Mouse (Mus musculus): ENCODE results near the gene Olfr1107. TPM values are rescaled to one million over a fixed set of nuclear protein-coding genes. Genes with fewer than 3 reads are reported as not detected.

Olfr1107 gene
- polyA plus RNA-seq (2015; fragmentation: Nextera tagmentation; extraction: Ambion mirVana) = not detected in 2 replicates

GRCm38 (mm10) chr2:87075717-87076116 is at the start of gene Olfr1107:
TSS of gene Olfr1107 (minus strand) at chr2:87075817.
- no peak for DNase-seq
- no peak within 1 kb of the TSS for H3K27ac ChIP-seq
- no peak within 1 kb of the TSS for H3K9ac ChIP-seq
- H3K36me3 ChIP-seq = no peaks in the 10 kb centered on the region
- no peak within 1 kb of the TSS for H3K4me3 ChIP-seq (replicated peaks)
- no peaks in the 10 kb centered on the region for H3K9me3 ChIP-seq (replicated peaks)
- 38% methylated on average over 1 of the region's 1 CpGs for whole genome bisulfite sequencing (ENCODE audit: insufficient replicate concordance)
- H3K4me1 ChIP-seq (replicated peaks) = no peaks in the 10 kb centered on the region
- no peaks in the 10 kb centered on the region for H3K27me3 ChIP-seq
- H3K4me2 ChIP-seq = no peak within 1 kb of the TSS
- ATAC-seq (ENCODE audit: low read depth) = no peak

GRCm38 (mm10) chr2:87114467-87114866 is 38.9 kb upstream of the Olfr1107 start, which contains the start of gene Olfr259:
TSS of gene Olfr259 (minus strand) at chr2:87114567.
- H3K9me3 ChIP-seq (replicated peaks) = no peaks in the 10 kb centered on the region
- H3K9ac ChIP-seq = no peak within 1 kb of the TSS
- no peak within 1 kb of the TSS for H3K4me2 ChIP-seq
- DNase-seq = no peak
- ATAC-seq (ENCODE audit: low read depth) = no peak
- no peaks in the 10 kb centered on the region for H3K36me3 ChIP-seq
- H3K4me1 ChIP-seq (replicated peaks) = no peaks in the 10 kb centered on the region
- H3K4me3 ChIP-seq (replicated peaks) = no peak within 1 kb of the TSS
- H3K27me3 ChIP-seq = no peaks in the 10 kb centered on the region
- no peak within 1 kb of the TSS for H3K27ac ChIP-seq

DNA sequence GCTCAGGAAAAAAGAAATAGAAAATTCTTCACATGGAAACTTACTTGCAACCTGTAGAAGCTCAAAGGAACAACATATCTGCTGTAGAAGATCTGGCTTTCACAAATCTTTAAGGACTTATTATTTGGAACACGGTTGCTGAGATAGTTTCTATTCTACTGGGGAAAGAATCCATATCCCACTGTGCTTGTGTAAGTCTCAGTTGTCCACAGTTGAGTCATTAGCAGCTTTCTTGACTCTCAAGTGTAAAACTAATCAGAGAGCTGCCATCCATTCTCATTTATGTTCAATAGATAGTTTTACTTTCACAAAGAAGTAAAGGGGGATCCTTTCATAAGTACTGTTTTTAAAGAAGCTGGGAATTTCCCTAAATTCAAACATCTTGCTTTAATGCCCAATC is 20.3 kb upstream of the Olfr1107 start, which contains the start of gene Olfr1109:
Gene Olfr1109 (minus strand): TSS at position 101 of the 400 bp plus-strand sequence.
- H3K4me2 ChIP-seq = no peak within 1 kb of the TSS
- no peaks in the 10 kb centered on the region for H3K36me3 ChIP-seq
- H3K9ac ChIP-seq = no peak within 1 kb of the TSS
- H3K27me3 ChIP-seq = no peaks in the 10 kb centered on the region
- 50% methylated on average over 1 of the region's 1 CpGs for WGBS (ENCODE audit: insufficient replicate concordance)
- ATAC-seq (ENCODE audit: low read depth) (no peak), DNase-seq (no peak)
- no peaks in the 10 kb centered on the region for H3K4me1 ChIP-seq (replicated peaks)
- H3K4me3 ChIP-seq (replicated peaks) = no peak within 1 kb of the TSS
- no peak within 1 kb of the TSS for H3K27ac ChIP-seq
- no peaks in the 10 kb centered on the region for H3K9me3 ChIP-seq (replicated peaks)

DNA sequence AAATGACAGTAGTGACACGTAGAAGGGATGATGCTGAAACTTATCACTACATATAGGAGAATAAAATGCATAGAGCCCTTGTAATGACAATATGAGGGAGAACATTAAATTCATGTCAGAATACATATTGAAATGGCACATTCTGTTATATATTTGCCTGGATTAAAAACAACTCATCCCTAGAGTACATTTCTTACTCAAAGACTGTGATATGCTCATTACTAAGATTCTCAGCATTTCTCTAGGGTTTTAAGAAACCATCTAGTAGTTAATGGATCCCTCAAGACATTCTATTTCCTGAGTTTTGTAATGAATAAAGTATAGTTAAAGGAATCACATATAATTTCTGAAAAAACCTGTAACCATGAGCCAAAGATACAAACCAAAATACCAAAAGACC is 23.4 kb downstream of the Olfr1107 start, which contains the start of gene Olfr1106:
Gene Olfr1106 (minus strand): TSS at position 101 of the 400 bp plus-strand sequence.
- ATAC-seq (ENCODE audit: low read depth) (no peak), DNase-seq (no peak)
- Histone ChIP-seq H3K36me3 (no peaks in the 10 kb centered on the region), H3K9me3 (replicated peaks) (no peaks in the 10 kb centered on the region), H3K27me3 (no peaks in the 10 kb centered on the region), H3K9ac (no peak within 1 kb of the TSS), H3K4me2 (no peak within 1 kb of the TSS), H3K4me1 (replicated peaks) (no peaks in the 10 kb centered on the region), H3K27ac (no peak within 1 kb of the TSS), H3K4me3 (replicated peaks) (no peak within 1 kb of the TSS)
- WGBS (ENCODE audit: insufficient replicate concordance) = 33% methylated on average over 1 of the region's 1 CpGs

DNA sequence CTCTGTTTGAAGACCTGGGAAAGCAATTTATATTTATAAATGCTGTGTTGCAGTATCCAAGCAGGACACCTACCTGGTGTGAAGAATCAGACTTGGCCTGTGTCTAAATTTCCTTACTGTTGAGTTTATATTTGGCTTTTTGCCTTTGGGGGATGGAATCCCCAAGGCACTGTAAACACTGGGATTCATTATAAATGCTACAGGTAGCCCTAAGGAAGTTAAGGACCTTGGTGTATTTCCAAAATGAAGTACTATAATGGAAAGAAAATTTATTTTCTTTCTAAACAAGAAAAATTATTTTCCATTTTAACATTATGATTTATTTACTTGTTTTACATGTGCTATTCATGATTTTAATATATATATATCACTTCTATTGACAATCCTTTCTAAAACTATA is 39.2 kb downstream of the Olfr1107 start, which contains the start of gene Olfr1105:
Gene Olfr1105 (minus strand): TSS at position 101 of the 400 bp plus-strand sequence.
- H3K9me3 ChIP-seq (replicated peaks) = no peaks in the 10 kb centered on the region; the same call in 1 of the 2 replicates

DNA sequence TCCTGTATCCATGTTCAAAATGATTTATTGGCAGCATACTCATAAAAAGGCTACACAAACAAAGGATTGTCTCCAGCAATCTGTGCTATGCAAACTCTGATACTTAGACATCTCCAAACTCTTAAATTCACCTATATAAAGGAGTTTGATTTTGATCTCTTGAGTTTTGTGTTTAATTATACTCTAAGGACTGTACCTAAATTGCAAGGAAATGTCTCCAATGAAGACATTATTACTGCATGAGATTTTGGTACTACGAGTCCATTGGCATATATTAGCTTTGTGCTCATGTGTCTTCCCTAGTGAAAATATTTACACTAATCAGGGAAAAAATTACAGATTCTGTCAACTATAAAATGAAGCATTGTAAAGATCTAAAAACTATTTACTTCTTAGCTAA is 48.6 kb downstream of the Olfr1107 start, which contains the start of gene Olfr1104:
Gene Olfr1104 (minus strand): TSS at position 101 of the 400 bp plus-strand sequence.
- 78% methylated on average over 1 of the region's 1 CpGs for WGBS (ENCODE audit: insufficient replicate concordance)
- ATAC-seq (ENCODE audit: low read depth) (no peak), DNase-seq (no peak)
- Histone ChIP-seq H3K27me3 (no peaks in the 10 kb centered on the region), H3K36me3 (no peaks in the 10 kb centered on the region), H3K9ac (no peak within 1 kb of the TSS), H3K4me3 (replicated peaks) (no peak within 1 kb of the TSS), H3K4me1 (replicated peaks) (no peaks in the 10 kb centered on the region), H3K4me2 (no peak within 1 kb of the TSS), H3K9me3 (replicated peaks) (no peaks in the 10 kb centered on the region), H3K27ac (no peak within 1 kb of the TSS)

More for the DNA sequence above, 39.2 kb downstream of the Olfr1107 start, which contains the start of gene Olfr1105:
- Histone ChIP-seq H3K4me1 (replicated peaks) (no peaks in the 10 kb centered on the region), H3K27ac (no peak within 1 kb of the TSS), H3K27me3 (no peaks in the 10 kb centered on the region), H3K4me3 (replicated peaks) (no peak within 1 kb of the TSS), H3K4me2 (no peak within 1 kb of the TSS), H3K9ac (no peak within 1 kb of the TSS), H3K36me3 (no peaks in the 10 kb centered on the region)
- ATAC-seq (ENCODE audit: low read depth) = no peak
- no peak for DNase-seq

Other genes starting within 250 kb of the Olfr1107 start
- gene Olfr1095, start 224.1 kb downstream of the Olfr1107 start, polyA plus RNA-seq (2015; fragmentation: Nextera tagmentation; extraction: Ambion mirVana) = not detected in 2 replicates
- gene Gm13723, start 201.0 kb downstream of the Olfr1107 start, polyA plus RNA-seq (2015; fragmentation: Nextera tagmentation; extraction: Ambion mirVana) = not detected in 2 replicates
- gene Olfr1097, start 183.6 kb downstream of the Olfr1107 start, polyA plus RNA-seq (2015; fragmentation: Nextera tagmentation; extraction: Ambion mirVana) = not detected in 2 replicates
- not detected in 2 replicates for gene Olfr1098, start 151.3 kb downstream of the Olfr1107 start, polyA plus RNA-seq (2015; fragmentation: Nextera tagmentation; extraction: Ambion mirVana)
- gene Olfr1099, start 115.1 kb downstream of the Olfr1107 start, polyA plus RNA-seq (2015; fragmentation: Nextera tagmentation; extraction: Ambion mirVana) = not detected in 2 replicates
- gene Olfr1100, start 95.9 kb downstream of the Olfr1107 start, polyA plus RNA-seq (2015; fragmentation: Nextera tagmentation; extraction: Ambion mirVana) = not detected in 2 replicates
- not detected in 2 replicates for gene Olfr1101, start 84.6 kb downstream of the Olfr1107 start, polyA plus RNA-seq (2015; fragmentation: Nextera tagmentation; extraction: Ambion mirVana)
- not detected in 2 replicates for gene Olfr1102, start 77.4 kb downstream of the Olfr1107 start, polyA plus RNA-seq (2015; fragmentation: Nextera tagmentation; extraction: Ambion mirVana)
- gene Olfr1104, start 48.7 kb downstream of the Olfr1107 start, polyA plus RNA-seq (2015; fragmentation: Nextera tagmentation; extraction: Ambion mirVana) = not detected in 2 replicates
- not detected in 2 replicates for gene Olfr1105, start 39.3 kb downstream of the Olfr1107 start, polyA plus RNA-seq (2015; fragmentation: Nextera tagmentation; extraction: Ambion mirVana)
- gene Olfr1106, start 23.5 kb downstream of the Olfr1107 start, polyA plus RNA-seq (2015; fragmentation: Nextera tagmentation; extraction: Ambion mirVana) = not detected in 2 replicates
- gene Olfr1109, start 20.2 kb upstream of the Olfr1107 start, polyA plus RNA-seq (2015; fragmentation: Nextera tagmentation; extraction: Ambion mirVana) = not detected in 2 replicates
- not detected in 2 replicates for gene Olfr259, start 38.8 kb upstream of the Olfr1107 start, polyA plus RNA-seq (2015; fragmentation: Nextera tagmentation; extraction: Ambion mirVana)
- gene Olfr1110, start 64.5 kb upstream of the Olfr1107 start, polyA plus RNA-seq (2015; fragmentation: Nextera tagmentation; extraction: Ambion mirVana) = not detected in 2 replicates
- gene Olfr1111, start 76.8 kb upstream of the Olfr1107 start, polyA plus RNA-seq (2015; fragmentation: Nextera tagmentation; extraction: Ambion mirVana) = not detected in 2 replicates
- not detected in 2 replicates for gene Olfr1112, start 112.0 kb upstream of the Olfr1107 start, polyA plus RNA-seq (2015; fragmentation: Nextera tagmentation; extraction: Ambion mirVana)
- gene Olfr1113, start 133.2 kb upstream of the Olfr1107 start, polyA plus RNA-seq (2015; fragmentation: Nextera tagmentation; extraction: Ambion mirVana) = not detected in 2 replicates
- not detected in 2 replicates for gene Olfr1115, start 172.2 kb upstream of the Olfr1107 start, polyA plus RNA-seq (2015; fragmentation: Nextera tagmentation; extraction: Ambion mirVana)
- gene Olfr1116, start 191.7 kb upstream of the Olfr1107 start, polyA plus RNA-seq (2015; fragmentation: Nextera tagmentation; extraction: Ambion mirVana) = not detected in 2 replicates
- gene Olfr1118, start 231.8 kb upstream of the Olfr1107 start, polyA plus RNA-seq (2015; fragmentation: Nextera tagmentation; extraction: Ambion mirVana) = not detected in 2 replicates